Mouse (Mus musculus): ENCODE results near the gene Ldlrap1.
"Not testable (repeated sequence)": the region's sequence is repeated elsewhere in the genome, so short reads cannot be mapped to it uniquely, and the experiment has no call there.

The Ldlrap1 gene

DNA sequence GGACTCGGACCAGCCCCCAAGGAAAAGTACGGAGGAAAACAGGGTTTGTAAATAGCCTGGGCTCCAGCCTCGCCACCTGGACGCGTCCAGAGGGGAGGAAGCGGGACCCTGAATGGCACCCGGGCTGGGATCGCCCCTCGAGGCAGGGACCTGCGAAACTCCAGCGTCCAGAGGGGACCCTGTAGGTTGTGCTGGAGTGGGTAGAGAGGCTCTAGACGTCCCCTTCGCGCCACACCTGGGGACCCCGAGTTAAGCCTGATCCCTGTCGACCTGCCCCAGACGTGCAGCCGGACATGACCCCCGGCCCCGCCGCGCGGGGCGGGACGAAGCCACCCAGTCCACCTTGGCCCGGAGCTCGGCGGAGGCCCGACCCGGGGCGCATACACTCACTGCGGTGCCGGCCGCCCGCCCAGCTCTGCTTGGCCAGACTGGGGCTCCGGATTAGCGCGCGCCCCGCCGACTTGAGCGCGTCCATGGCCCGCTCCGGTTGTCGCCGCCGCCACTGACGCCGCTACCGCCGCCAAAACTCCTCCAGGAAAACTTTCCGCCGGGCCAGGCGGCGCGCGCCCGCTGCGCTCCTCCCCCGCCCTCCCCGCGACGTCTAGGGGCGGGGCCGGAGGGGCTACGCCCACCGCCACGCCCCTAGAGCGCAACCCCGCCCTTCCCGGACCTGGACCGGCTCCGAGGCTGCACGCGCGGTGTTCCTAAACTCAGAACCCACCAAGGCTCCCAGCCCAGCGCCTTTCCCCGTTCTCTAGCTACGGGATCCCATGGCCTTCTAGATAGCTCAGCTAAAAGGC, at the start of gene Ldlrap1:
TSS of gene Ldlrap1 (minus strand) at position 599 of the 800 bp plus-strand sequence.
- no peak for DNase-seq (ENCODE audit: low read depth)

DNA sequence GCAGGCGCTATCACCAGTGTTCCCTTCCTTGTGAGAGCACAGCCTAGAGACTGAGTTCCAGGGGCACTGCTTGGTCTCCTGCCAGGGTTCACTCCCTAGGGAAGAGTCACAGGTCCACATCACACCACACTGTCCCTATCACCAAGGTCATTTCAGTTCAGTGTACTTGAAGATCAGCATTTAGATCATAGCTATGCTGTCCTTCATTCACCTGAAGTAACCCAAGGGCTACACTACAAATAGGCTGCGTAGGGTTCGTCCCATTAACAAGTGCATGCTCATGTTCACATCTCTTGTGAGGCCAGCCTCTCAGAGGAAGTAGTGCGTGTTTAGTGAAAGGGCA, 46.4 kb upstream of the Ldlrap1 start:
- no peak for DNase-seq (ENCODE audit: low read depth)

DNA sequence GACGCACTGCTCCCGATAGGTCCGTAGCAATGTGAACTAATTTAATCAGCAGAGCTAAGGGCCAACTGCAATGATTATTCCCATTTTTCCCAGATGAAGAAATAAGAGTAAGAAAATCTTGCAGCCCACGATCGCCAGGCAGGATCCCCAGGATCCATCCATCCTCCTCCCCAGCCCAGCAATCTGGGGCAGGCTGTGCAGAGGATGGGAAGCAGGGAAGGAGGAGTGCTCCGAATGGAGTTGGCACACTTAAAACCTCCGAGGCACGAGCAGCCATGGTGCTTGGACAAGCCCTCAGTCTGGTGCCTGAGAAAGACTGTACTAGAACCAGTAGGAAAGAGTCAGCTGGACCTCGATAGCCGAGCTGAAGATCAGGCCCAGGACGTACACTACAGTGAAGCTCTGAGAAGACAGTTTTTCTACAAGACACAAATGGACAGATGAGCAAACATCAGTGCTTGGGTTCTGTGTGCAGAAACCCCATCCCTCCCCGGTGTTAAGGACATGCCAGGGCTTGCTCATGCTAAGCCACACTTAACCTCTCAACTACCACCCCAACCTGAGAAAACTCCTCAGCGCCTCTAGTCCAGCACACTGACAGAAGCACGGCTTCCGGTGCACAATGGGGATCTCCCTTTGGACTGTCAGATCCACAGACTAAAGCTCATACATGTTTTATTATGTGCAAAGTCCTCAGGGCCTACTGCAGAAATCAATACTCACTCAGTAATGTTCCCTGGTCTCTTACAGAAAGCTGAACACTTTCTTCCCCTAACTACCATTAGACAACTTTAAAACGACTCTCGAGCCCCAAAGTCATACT, 45.8 kb upstream of the Ldlrap1 start:
- no peak for DNase-seq (ENCODE audit: low read depth)

DNA sequence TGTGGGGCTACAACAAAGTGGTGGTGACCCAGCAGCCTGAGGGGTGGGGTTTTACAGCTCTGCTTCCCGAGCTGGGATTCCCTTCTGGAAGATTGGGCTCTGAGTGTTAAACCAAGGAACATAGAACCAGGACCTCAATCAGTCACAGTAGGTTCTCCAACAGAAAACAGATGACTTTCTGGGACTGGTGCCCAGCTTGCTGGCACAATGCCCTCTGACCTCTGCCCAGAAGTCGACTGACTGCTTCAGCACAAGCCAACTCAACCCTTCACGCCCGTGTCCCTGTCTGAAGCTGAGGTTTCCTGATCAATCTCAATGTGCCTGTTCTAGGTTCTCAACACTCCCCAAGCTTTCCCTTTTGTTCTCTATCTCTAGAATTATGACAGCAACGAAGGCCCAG, 36.9 kb upstream of the Ldlrap1 start:
- no peak for DNase-seq (ENCODE audit: low read depth)

DNA sequence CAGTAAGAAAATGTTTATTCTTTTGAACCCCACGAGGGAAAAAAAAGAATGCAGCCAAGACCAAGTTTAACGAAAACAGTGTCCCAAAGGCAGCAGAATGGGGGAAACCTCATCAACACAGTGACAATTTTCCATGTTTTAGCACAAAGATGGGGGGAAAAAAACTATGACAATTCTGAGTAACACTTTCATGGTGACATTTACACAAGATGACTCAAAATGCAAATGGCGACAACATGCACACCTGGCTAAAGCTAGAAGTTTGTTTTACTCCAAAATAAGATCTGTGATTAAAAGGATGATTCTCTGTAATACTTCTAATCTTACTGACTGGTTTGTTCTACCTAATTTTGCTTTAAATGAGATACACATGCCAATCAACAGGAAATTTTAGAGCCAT, 34.9 kb upstream of the Ldlrap1 start:
- no peak for DNase-seq (ENCODE audit: low read depth)

DNA sequence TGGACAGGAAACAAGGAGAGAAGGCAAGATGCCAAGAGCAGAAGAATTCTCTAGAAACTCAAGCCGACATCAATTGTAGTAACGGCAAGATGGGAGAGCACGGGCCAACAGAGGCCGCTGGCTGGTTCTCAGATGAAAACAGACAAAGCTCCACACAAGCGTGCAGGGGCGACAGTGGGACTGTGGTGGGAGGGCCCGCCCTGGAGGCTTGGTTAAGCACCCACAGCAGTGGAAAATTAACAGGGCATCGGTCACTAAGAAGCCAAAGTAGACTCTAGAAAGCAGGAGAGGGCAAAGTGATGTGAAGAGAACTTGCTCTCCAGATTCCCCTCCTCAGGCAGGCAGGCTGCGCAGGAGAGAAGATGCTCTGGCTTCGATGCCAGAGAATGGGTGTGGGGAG, 34.3 kb upstream of the Ldlrap1 start:
- DNase-seq (ENCODE audit: low read depth), result no peak

DNA sequence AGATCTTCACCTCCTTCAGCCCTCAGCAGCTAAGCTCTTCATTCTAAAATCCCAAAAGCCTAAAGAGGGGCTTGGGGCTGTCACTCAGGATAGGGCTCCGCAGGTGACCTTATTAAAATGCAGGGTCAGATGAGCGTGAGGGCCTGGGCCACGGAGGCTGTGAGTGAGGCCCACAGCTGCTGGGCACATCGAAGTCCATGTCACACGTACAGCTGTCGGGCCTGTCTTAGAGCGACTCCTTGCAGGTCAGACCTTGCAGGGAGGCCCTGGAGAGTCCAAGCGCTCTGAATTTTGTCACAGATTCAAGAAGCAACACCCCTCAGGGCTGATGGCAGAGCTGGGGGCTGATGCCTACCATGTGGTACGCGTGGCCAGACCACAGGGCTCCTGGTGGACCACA, 32.9 kb upstream of the Ldlrap1 start:
- DNase-seq (ENCODE audit: low read depth), result no peak

DNA sequence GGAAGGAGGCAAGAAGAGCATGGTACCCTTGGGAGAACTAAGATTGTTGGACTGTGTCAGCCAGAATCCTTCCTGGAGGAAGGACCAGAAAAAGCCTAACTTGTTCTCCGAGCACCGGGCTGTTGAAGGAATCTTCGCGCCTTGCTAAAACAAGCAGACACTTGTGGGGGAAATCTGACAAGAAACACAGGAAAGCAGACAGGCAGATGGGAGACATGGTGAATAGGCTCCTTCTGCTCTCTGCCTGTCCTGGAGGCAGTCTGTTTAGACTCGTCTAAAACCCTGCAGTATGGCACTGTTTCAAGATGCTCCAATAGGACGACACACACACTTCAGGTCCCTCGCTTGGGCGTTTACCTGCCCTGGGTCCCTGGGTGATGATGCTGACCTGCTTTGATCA, 32.3 kb upstream of the Ldlrap1 start:
- DNase-seq (ENCODE audit: low read depth), result no peak

DNA sequence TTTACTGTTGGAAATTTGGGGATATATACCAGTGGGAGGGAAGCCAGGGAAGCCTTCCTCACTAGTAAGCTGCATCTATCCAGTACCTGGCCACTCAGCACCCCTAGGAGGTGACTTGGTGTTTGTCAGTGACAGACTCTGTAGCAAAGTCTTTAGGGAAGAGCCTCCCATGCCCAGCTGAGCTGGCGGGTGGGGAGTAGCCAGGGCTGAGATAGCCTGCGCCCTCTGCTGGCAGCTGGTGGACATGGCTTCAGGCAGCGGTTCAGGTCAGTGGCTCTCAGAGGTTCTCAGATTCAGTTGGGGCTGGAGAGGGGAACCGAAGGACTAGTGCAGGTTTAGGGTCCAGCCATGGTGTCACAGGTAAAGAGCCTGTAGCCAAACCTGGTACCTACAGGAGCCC, 31.4 kb upstream of the Ldlrap1 start:
- peak; percentile 72 for DNase-seq (ENCODE audit: low read depth)

DNA sequence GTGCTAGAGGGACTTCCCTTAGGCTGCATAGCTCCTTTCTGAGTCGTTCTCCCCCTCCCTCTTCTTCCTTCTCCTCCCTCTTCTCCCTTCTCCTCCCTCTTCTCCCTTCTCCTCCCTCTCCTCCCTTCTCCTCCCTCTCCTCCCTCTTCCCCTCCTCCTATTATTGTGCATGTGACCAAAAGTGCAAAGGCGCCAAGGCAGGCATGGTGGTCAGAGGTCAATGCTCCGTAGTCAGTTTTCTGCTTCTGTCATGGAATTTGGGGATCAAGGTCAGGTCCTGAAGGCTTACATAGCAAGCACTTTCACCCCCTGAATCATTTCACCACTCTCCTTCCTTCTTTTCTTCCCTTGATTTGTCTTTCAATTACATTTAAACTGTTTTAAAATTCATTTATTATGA, 31.0 kb upstream of the Ldlrap1 start:
- no peak for DNase-seq (ENCODE audit: low read depth)

DNA sequence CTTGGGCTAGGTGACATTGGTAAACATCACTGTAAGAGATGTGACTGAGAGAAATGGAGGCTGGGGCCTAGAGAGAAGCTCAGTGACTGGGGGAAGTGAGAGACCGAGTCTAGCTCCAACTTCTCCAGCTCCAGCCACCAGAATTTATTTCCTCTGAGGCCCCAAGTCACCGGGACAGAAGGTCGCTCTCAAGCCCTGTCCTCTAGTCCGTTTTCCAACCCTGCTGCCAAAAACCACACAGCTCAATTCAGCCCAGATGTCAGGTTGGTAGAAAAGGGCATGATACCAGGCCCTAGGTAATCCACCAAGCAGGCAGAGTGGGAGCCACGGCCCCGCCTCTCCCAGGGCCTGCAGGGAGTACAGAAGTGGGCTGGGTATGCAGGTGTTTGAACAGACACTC, 29.8 kb upstream of the Ldlrap1 start:
- DNase-seq (ENCODE audit: low read depth), result no peak

DNA sequence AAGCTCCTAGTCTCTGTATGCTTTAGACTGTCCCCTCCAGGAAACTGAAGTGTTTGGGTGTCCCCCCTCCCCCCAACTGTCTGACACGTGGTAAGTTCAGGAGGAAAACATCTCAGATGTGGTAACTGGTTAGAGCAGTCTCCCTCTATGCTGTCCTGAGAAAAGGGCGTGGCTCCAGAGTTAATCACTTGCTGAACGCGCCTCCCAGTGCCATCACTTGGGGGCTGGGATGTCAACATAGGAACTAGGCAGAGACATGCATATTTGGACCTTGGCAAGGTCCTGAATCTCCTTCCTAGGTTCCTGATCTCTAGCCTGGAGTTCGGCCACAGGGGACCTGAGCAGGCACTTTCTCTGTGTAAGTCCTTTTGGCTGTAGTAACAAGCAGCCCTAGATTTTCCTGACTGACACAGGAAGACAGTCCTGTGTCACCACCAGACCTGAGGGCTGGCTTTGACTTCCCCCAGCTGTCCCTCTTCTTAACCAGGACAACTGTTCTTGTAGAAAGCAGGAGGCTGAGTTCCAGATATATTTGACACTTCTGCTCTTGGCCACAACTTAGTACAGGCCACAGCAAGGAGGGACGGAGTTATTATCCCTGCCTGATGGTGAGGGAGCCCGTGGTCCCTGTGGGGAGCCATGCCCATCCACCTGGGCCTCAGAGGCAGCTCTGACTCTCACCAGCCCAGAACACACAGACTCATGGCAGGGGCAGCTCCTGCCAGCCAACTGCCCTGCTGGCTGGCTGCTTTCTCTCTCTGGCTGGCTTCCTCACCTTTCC, 28.9 kb upstream of the Ldlrap1 start:
- no peak for DNase-seq (ENCODE audit: low read depth)

DNA sequence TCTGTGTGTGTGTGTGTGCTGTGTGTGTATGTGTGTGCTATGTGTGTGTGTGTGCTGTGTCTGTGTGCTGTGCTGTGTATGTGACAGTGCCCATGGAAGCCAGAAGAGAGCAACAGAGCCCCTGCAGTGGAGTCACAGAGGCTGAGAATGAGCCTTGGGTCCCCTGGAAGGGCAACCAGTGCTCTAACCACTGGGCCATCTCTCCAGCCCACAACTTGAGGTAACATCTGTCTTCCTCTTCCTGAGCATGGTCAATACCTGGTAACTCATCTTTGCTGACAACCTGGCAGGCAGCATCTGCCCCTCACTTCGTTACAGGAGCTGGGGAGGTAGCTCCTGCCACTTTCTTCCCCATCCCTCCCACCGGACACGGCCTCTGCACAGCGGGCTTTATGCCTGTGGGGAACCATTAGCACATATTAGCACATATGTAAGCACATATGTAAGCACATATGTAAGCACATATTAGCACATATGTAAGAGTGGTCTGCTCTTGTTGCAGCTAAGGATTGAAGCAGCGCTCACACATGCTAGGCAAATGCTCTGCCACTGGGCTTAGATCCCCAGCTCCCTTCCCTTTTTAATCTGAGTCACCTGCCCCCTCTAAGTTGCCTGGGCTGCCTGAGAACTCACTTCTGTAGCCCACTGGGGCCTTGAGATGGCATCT, 28.1 kb upstream of the Ldlrap1 start:
- no peak for DNase-seq (ENCODE audit: low read depth)

DNA sequence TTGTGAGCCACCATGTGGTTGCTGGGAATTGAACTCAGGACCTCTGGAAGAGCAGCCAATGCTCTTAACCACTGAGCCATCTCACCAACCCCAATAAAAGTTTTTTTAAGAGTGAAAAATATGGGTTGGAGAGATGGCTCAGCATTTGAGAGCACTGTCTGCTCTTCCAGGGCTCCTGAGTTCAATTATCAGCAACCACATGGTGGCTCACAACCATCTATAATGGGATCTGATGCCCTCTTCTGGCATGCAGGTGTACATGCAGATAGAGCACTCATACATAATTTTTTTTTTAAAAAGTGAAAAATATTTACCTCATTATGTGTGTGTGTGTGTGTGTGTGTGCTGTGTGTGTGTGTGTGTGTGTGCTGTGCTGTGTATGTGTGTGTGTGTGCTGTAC, 27.1 kb upstream of the Ldlrap1 start:
- DNase-seq (ENCODE audit: low read depth), result not testable (repeated sequence)

DNA sequence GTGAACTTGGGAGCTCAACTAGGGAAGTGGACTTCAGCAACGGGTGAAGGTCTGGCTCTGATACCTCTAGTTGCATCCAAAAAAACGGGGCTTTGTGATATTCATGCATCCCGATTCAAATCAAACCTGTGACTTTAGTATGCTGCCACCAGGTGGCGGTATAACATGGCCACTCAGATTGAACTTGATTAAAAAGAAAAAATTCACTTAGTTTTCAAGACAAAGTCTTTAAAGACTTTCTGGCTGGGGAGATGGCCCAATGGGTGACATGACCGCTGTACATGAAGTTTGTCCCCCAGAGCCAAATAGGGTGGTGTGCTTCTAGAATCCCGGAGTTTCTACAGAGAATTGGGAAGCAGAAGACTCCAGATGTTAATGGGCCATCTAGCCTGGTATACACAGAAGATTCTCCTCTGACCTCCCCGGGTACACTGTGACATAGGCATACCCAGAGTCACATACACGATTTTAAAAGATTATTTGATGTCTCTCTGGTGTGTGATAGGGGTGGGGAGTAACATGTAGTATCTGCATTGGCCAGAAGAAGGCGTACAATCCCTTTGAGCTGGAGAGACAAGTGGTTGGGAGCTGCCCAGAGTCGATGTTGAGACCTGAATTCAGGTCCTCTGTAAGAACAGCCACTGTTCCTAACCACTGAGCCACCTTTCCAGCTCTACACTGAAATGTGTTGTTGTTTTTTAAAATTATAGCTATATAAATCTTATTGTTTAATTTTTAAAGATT, 25.6 kb upstream of the Ldlrap1 start:
- DNase-seq (ENCODE audit: low read depth), result peak; percentile 67

DNA sequence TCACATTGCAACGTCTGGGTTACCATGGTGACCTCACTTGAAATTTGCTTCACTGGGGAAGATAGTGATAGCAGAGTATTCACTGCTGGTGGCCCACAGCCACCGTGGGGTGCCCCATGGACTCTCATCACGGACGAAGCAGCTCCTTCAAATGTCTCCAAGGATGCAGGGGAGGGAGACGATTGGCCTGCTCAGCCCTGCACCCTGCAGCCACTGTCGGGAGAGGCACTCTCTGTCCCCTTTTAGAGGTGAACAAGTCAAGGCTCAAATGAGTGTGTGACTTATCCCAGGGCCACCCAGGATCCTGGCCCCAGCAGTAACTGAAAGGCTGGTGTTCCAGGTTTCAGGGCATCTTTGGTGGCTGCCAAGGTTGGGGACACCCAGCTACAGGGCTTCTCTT, 23.9 kb upstream of the Ldlrap1 start:
- no peak for DNase-seq (ENCODE audit: low read depth)

DNA sequence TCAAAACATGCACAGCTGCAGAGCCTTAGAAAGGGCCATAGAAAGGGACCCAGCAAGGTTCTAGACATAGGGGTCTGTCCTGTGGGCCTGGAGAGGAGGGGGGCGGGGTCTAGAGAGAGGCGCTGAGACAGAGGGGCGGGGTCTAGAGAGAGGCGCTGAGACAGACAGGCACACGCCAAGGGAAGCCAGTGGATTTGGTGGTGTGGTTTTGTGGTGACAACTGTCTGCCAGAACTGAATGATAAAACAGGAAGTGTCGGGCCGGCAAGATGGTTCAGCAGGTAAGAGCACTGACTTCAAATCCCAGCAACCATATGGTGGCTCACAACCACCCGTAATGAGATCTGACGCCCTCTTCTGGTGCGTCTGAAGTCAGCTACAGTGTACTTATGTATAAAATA, 19.1 kb upstream of the Ldlrap1 start:
- DNase-seq (ENCODE audit: low read depth), result no peak

DNA sequence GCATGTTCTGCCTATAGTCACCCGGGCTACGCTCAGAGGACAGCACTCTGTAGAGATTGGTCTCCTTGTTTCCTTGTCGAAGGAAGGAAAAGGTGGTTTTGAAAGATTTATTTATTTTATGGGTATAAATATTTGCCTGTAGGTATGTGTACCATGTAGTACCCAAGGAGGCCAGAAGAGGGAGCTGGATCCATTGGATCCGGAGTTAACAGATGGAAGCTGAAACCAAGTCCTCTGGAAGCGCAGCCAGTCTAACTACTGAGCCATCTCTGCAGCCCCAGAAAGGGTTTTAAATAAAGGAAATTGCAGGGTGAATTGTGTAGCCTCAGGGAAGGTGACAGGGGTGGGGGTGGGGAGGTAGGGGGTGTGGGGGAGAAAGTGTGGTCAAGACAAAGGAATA, 16.9 kb upstream of the Ldlrap1 start:
- DNase-seq (ENCODE audit: low read depth), result no peak

DNA sequence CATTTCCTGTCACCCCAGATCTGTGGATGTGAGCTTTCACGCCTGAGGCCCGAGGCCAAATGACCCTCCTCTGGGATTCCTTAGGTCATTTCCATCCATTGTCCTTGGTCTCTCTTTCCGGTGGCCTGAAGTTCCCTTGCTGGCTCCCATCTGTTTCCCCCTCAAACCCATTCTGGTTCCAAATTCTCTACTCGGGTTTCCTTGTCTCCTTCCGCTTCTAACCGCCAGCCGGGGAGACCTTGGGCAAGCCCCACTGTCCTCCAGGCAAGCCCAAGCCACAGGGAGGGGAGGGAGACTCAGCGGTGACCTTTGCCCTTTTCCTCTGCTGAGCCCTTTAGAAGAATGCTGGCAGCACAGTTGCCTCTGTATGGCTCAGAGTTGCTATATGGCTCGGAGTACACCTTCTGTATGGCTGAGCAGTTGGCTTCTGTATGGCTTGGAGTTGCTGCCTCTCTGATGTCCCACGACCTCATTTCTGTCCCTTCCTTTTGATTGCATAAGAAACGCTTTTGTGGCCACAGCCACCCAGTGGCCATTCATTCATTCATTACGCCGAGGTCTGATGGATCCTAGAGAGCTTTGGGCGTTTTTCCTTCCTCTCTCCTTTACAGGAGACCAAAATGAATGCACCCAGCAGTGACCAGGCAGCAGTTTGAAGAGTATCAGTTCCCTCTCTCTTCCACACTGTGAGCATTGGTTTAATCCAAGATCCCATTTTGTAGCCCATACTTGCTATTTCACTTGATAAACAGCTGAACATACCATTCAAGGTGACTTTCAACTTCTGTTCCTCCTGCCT, 11.5 kb upstream of the Ldlrap1 start:
- DNase-seq (ENCODE audit: low read depth), result no peak

DNA sequence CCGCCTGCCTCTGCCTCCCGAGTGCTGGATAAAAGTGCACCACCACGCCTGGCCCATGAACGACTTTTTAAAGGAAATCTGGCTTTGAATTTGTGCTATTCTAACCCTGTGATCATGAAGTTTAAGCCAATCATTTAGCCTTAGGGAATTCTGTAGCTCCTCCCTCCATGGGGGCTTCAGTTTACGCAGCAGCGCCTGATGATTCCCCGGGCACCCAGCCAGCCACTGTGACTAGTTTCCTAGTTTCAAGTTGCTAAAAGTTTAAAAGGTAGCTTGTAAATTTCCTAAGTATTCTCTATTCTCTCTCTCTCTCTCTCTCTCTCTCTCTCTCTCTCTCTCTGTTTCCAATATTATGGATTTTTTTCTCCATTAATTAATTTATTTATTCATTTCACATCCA, 8.4 kb upstream of the Ldlrap1 start:
- DNase-seq (ENCODE audit: low read depth), result no peak

Data from c-Kit-positive CD71-negative TER-119-negative erythroid progenitor cells, embryonic 14.5 days (primary cell).